Mouse (Mus musculus) common myeloid progenitor, adult 5-6 weeks (primary cell): Measurements from ENCODE around the gene Wdr4. TPM values are rescaled to one million over a fixed set of nuclear protein-coding genes. Genes with fewer than 3 reads are reported as not detected.
"Not testable (repeated sequence)": the region's sequence is repeated elsewhere in the genome, so short reads cannot be mapped to it uniquely, and the experiment has no call there.

Experiments used
- ATAC-seq: replicated peaks from 2 replicates; pipeline ENCODE4 v1.8.0; 2016; ENCODE audit warnings: low read depth, mild to moderate bottlenecking, moderate TSS enrichment, inconsistent platforms; ENCODE audit not compliant: poor library complexity, severe bottlenecking
- total RNA-seq: library from RNA; stranded (forward); fragments of 200-1000, 187-1606 nt; gene quantifications from 2 replicates; pipeline ENCODE4 v1.2.3, GENCODE M21; 2017

Wdr4 gene
- total RNA-seq, 1 experiment from 2014 or later: 15.1 TPM

GRCm38 (mm10) chr17:31540101-31540500 lies 20.3 kb upstream of the Wdr4 start:
- no peak for ATAC-seq

GRCm38 (mm10) chr17:31535871-31536629 lies 16.3 kb upstream of the Wdr4 start:
- ATAC-seq: no peak

DNA sequence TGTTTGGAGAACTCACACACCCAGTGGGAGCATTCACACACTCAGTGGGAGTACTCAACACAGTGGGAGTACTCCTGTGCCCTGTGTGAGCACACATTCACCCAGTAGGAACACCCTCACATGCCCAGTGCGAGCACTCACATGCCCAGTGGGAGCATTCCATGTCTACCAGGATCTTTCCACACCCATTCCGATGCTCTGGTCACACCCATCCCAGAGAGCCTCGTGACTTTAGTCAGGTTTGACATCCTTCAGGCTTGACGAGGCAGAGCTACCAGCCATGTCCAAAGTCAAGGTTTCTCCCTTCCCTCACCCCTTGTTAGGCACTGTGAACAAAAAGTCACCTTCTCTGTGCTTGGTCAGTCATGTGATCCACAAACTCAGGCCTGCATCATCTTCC lies 15.6 kb upstream of the Wdr4 start:
- no peak for ATAC-seq

GRCm38 (mm10) chr17:31532331-31532730 lies 12.6 kb upstream of the Wdr4 start:
- ATAC-seq: not testable (repeated sequence)

DNA sequence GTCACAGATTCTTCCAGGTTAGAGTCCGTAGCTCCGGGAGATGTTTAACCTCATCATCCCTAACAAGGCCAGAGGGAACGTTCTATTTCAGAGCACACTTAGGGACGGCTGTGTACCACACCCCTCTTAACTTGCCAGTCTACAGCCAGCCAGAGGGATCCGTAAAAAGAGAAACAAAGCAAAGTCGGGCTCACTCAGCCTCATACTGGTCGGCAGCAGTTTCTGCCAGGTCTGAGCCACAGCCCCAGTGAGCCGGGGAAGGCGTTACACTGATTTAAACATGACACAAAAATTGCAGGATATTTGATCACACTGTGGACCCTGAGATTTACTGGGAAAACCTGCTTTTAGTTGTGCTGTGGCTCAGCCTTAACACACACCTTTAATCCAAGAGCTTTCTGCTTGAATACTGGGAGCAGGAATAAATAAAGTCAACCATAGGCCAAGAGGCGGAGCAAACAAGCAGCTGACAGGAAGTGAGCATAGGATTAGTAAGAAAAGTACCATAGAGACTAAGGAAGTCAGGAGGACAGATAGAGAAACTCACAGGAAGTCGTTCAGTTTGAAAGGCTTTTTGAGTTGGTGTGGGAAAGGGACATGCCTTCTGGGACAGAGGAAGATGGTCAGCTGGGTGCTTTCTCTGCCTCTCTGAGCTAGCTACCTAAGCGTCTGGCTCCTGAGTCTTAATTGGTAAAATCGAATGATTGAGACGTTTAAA lies 11.8 kb upstream of the Wdr4 start:
- ATAC-seq: no peak

DNA sequence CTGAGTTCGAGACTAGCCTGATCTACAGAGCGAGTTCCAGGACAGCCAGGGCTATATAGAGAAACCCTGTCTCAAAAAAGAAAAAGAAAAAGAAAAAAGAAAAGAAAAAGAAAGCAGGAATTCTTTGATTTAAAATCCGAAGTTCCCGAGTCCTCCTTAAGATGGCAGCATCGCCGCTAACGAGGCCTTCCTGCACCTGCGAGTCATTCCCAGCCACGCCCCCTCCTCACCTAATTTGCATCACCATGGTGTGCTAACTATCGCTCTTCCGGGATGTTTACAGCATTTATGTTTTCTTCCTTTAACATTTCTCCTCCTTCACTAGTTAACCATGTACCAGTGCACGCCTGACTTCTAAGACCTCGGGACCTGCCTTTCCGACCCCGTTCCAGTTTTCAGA lies 9.5 kb upstream of the Wdr4 start:
- ATAC-seq: 0 out of 2 replicates have a peak, but pooled peaks have one; percentile 32

- no peak for ATAC-seq
These were observed 6.0 kb upstream of the Wdr4 start for GRCm38 (mm10) chr17:31525816-31526215.

GRCm38 (mm10) chr17:31525114-31525513 lies 5.3 kb upstream of the Wdr4 start:
- no peak for ATAC-seq

GRCm38 (mm10) chr17:31521948-31522347 lies 2.2 kb upstream of the Wdr4 start:
- no peak for ATAC-seq

GRCm38 (mm10) chr17:31520895-31521294 lies 1.1 kb upstream of the Wdr4 start:
- no peak for ATAC-seq

DNA sequence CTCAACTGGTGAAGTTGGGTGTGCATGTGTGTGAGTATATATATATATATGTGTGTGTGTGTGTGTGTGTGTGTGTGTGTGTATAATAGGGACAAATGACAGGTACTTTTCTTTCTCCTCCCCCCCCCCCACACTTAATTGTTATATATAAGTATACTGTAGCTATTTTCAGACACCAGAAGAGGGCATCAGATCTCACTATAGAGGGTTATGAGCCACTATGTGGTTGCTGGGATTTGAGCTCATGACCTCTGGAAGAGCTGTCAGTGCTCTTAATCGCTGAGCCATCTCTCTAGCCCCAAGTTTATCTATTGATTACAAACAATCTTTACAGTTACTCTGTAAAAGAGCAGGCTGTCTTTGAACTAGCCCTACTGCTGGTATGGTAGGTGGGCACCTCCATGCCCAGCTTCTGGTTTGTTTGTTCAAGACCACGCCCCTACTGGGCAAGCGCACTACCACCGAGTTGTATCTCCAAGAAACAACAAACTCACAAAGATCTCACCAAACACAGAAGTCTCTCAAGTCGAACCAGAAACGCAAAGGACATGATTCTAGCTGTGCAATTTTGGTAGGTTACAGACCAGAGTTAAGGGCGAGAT lies 335 bp downstream of the Wdr4 start:
- ATAC-seq: peak; percentile 57

- ATAC-seq: no peak
These were observed 5.1 kb downstream of the Wdr4 start for GRCm38 (mm10) chr17:31514696-31515095.

- no peak for ATAC-seq
These were observed 7.2 kb downstream of the Wdr4 start for GRCm38 (mm10) chr17:31512593-31512992.

DNA sequence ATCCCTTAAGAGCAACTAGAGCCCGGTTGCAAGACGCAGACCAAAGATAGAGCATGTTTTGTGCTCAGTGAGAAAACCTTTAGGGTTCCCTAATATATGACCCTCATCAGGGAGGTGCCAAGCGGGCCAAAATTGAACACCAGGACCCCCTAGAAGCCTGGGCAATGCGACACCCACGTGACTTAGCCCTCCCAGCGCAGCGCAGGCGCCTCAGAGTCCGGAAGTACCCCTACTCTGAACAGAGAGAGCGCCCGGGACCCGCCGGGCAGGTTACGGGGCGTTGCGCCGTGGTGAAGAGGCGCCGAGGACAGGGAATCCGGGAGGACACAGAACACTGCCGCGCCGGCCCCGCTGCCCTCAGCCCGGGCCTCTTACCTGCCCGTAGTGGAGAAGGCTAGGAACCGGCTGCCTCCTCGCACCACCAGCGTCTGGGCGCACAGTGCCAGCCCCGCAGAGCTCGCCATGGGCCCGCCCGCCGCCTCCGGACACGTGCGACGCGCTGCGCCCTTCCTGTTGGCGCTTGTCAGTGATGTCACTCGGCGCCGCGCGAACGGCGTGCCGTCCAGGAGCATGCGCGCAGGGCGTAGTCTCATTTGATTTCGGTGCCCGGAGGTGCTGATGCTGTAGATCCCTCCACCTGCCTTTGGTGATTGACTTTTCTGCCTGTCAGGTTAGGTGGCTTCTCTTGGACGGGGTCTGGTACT lies 7.8 kb downstream of the Wdr4 start:
- peak; percentile 94 for ATAC-seq

DNA sequence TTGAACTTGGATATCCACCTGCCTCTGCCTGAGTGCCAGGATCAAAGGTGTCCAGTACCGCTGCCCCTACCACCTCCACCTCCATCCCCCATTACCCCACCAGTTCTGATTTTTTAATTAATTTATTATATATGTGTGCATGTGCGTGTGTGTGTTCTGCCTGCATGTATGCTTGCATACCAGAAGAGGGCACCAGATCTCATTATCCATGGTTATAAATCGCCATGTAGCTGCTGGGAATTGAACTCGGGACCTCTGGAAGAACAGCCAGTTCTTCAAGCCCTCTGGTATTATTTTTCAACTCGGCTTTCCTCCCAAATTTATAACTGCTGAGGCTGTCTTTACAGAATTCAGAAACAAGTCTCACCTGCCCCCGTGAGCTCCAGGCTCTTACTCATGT lies 8.8 kb downstream of the Wdr4 start:
- no peak for ATAC-seq

GRCm38 (mm10) chr17:31506282-31506681 lies 13.5 kb downstream of the Wdr4 start:
- ATAC-seq: no peak

DNA sequence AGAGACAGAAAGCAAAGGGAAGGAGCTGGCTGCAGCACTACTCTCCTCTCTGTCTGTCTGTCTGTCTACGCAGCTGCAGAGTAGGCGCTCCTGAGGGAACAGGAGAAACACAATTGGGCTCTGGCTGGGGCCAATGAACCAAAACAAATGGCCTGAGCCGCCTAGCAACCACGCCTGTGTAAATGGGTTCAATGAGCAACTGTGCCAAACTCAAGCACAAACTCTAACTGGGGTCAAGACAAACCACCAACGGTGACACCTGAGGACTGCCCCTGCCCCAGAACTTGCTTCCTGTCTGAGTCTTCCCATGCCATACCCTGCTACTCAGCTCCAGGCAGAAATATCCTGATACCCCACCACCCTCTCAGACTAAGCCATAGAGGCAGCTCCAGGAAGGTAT lies 14.8 kb downstream of the Wdr4 start:
- no peak for ATAC-seq

DNA sequence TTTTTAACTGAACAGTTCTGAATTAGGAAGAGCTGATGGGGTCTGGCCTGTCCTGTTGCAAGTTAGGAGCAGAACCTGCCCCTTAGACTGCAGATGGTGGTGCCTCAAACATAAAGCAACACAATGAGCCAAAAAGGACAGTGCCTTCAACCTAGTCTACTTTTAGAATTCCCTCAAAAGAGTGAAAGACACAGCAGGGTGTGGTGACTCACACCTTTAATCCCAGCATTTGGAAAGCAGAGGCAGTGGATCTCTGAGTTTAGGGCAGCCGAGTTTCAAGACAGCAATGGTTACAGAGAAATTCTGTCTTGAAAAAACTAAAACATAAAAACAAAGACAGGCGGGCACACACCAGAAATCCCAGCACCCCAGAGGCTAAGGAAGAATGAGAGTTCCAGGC lies 15.8 kb downstream of the Wdr4 start:
- ATAC-seq: no peak

- no peak for ATAC-seq
These were observed 16.4 kb downstream of the Wdr4 start for GRCm38 (mm10) chr17:31503337-31503736.

DNA sequence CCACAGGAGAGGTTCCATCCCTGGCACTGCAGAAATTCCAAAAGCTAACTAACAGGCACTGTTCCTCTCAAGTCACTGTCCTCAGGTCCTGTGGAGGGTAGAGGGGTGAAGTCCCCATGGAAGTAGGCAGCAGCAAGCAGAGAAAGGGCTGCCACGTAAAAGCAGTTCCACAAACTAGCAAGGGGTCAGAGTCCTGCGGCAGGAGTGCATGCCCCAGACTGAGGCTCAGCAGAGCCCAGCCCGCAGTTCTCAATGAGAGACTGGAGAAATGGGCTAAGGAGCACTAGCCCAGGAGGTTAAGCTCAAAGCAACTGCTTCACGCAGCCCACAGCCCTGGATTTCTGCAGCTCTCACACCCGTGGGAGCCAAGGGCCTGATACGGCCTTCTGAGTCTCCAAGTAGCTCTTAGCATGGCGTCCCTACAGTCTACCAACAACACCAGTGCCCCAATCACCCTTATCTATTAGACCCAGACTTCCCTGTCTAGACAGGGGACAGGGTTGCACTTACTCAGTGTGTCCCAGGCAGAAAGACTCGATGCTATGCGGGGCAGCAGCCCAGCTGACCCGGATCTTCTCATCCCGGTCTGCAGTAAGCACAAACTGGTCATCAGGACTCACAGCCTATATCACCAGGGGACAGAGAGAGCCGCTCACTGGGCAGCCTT lies 17.4 kb downstream of the Wdr4 start:
- ATAC-seq: peak; percentile 76
